Mouse (Mus musculus) spleen, adult 2 months (tissue): ENCODE measurements at regions not wholly inside any gene's neighbourhood (a gene's known extent, or its start where the extent isn't known, plus 50 kb on each side); places are given as distances from the start of the nearest gene placed in this dataset.

Experiments
- CTCF ChIP-seq: fragments of 200-500 bp; IDR thresholded peaks from 2 replicates; pipeline ENCODE4 v1.5.1; 2011; ENCODE audit warnings: mild to moderate bottlenecking, inconsistent platforms; ENCODE audit not compliant: insufficient read depth, insufficient read length, insufficient replicate concordance; ENCODE audit errors: extremely low read depth
- POLR2A ChIP-seq: fragments of 200-500 bp; IDR thresholded peaks from 2 replicates; pipeline ENCODE4 v1.6.1; 2011; ENCODE audit warnings: low read depth, low read length, inconsistent platforms

- TF ChIP-seq CTCF (no peak), POLR2A (no peak)
Observed at GRCm38 (mm10) chr9:88163025-88163780, 163.8 kb upstream of the Nt5e start.
